Mouse (Mus musculus): ENCODE measurements around the gene Dph5. TPM values are rescaled to one million over a fixed set of nuclear protein-coding genes. Genes with fewer than 3 reads are reported as not detected.
"Not testable (repeated sequence)": the region's sequence is repeated elsewhere in the genome, so short reads cannot be mapped to it uniquely, and the experiment has no call there.

Gene Dph5
- polyA plus RNA-seq, 1 experiment from 2014 or later: 15.4 TPM

GRCm38 (mm10) chr3:115893166-115893565 is 5.5 kb downstream of the Dph5 start:
- Histone ChIP-seq H3K36me3 (replicated peaks) (peaks cover 22% of the 10 kb centered on the region), H3K9me3 (replicated peaks) (no peaks in the 10 kb centered on the region), H3K4me1 (replicated peaks) (peaks cover 7% of the 10 kb centered on the region), H3K4me2 (no peak overlapping the region), H3K27me3 (no peaks in the 10 kb centered on the region), H3K27ac (replicated peaks) (no peak overlapping the region), H3K4me3 (replicated peaks) (no peak overlapping the region), H3K9ac (no peak overlapping the region)
- WGBS (ENCODE audit: insufficient replicate concordance): 73% methylated on average over 2 of the region's 2 CpGs
- no peak for ATAC-seq (ENCODE audit: insufficient read depth)

- ATAC-seq (ENCODE audit: insufficient read depth): no peak
- H3K36me3 ChIP-seq (replicated peaks): peaks cover 39% of the 10 kb centered on the region
- H3K27ac ChIP-seq (replicated peaks): no peak overlapping the region
- 79% methylated on average over 3 of the region's 3 CpGs for WGBS (ENCODE audit: insufficient replicate concordance)
- H3K4me1 ChIP-seq (replicated peaks): no peaks in the 10 kb centered on the region
- no peak overlapping the region for H3K4me2 ChIP-seq
- no peaks in the 10 kb centered on the region for H3K27me3 ChIP-seq
- H3K9me3 ChIP-seq (replicated peaks): no peaks in the 10 kb centered on the region
- H3K4me3 ChIP-seq (replicated peaks): no peak overlapping the region
- no peak overlapping the region for H3K9ac ChIP-seq
Observed at GRCm38 (mm10) chr3:115898354-115898948, 10.8 kb downstream of the Dph5 start.

GRCm38 (mm10) chr3:115902301-115902956 is 14.8 kb downstream of the Dph5 start:
- ATAC-seq (ENCODE audit: insufficient read depth): 0 out of 2 replicates have a peak, but pooled peaks have one; percentile 37
- Histone ChIP-seq H3K4me1 (replicated peaks) (no peaks in the 10 kb centered on the region), H3K9ac (no peak overlapping the region), H3K27me3 (no peaks in the 10 kb centered on the region), H3K9me3 (replicated peaks) (no peaks in the 10 kb centered on the region), H3K4me3 (replicated peaks) (no peak overlapping the region), H3K27ac (replicated peaks) (0 out of 2 replicates have a peak overlapping the region, but pooled peaks have one; percentile 14), H3K36me3 (replicated peaks) (peaks cover 42% of the 10 kb centered on the region), H3K4me2 (no peak overlapping the region)
- WGBS (ENCODE audit: insufficient replicate concordance): 55% methylated on average over 9 of the region's 9 CpGs

GRCm38 (mm10) chr3:115905067-115905466 is 17.4 kb downstream of the Dph5 start:
- peaks cover 43% of the 10 kb centered on the region for H3K36me3 ChIP-seq (replicated peaks)
- H3K4me3 ChIP-seq (replicated peaks): no peak overlapping the region
- H3K9me3 ChIP-seq (replicated peaks): no peaks in the 10 kb centered on the region
- no peak for ATAC-seq (ENCODE audit: insufficient read depth)
- WGBS (ENCODE audit: insufficient replicate concordance): 82% methylated on average over 3 of the region's 3 CpGs
- no peak overlapping the region for H3K27ac ChIP-seq (replicated peaks)
- no peaks in the 10 kb centered on the region for H3K27me3 ChIP-seq
- no peak overlapping the region for H3K4me2 ChIP-seq
- no peak overlapping the region for H3K9ac ChIP-seq
- H3K4me1 ChIP-seq (replicated peaks): no peaks in the 10 kb centered on the region

GRCm38 (mm10) chr3:115905567-115905966 is 17.9 kb downstream of the Dph5 start:
- WGBS (ENCODE audit: insufficient replicate concordance): 82% methylated on average over 4 of the region's 4 CpGs
- Histone ChIP-seq H3K4me3 (replicated peaks) (no peak overlapping the region), H3K36me3 (replicated peaks) (peaks cover 43% of the 10 kb centered on the region), H3K27ac (replicated peaks) (no peak overlapping the region), H3K27me3 (no peaks in the 10 kb centered on the region), H3K4me2 (no peak overlapping the region), H3K4me1 (replicated peaks) (no peaks in the 10 kb centered on the region), H3K9ac (no peak overlapping the region), H3K9me3 (replicated peaks) (no peaks in the 10 kb centered on the region)
- no peak for ATAC-seq (ENCODE audit: insufficient read depth)

GRCm38 (mm10) chr3:115907406-115907805 is 19.8 kb downstream of the Dph5 start:
- not testable (repeated sequence) for H3K4me3 ChIP-seq (replicated peaks); ATAC-seq (ENCODE audit: insufficient read depth); H3K4me1 ChIP-seq (replicated peaks); H3K27me3 ChIP-seq; H3K9ac ChIP-seq; H3K4me2 ChIP-seq; H3K9me3 ChIP-seq (replicated peaks); H3K27ac ChIP-seq (replicated peaks)
- 84% methylated on average over 10 of the region's 11 CpGs for WGBS (ENCODE audit: insufficient replicate concordance)
- H3K36me3 ChIP-seq (replicated peaks): peaks cover 31% of the 10 kb centered on the region

- peak; percentile 40 for ATAC-seq (ENCODE audit: insufficient read depth)
- Histone ChIP-seq H3K27ac (replicated peaks) (no peak overlapping the region), H3K4me2 (no peak overlapping the region), H3K4me1 (replicated peaks) (no peaks in the 10 kb centered on the region), H3K27me3 (no peaks in the 10 kb centered on the region), H3K36me3 (replicated peaks) (peaks cover 28% of the 10 kb centered on the region), H3K9ac (no peak overlapping the region), H3K4me3 (replicated peaks) (no peak overlapping the region), H3K9me3 (replicated peaks) (no peaks in the 10 kb centered on the region)
- 74% methylated on average over 4 of the region's 4 CpGs for WGBS (ENCODE audit: insufficient replicate concordance)
Observed at GRCm38 (mm10) chr3:115924401-115925190, 37.0 kb downstream of the Dph5 start.

DNA sequence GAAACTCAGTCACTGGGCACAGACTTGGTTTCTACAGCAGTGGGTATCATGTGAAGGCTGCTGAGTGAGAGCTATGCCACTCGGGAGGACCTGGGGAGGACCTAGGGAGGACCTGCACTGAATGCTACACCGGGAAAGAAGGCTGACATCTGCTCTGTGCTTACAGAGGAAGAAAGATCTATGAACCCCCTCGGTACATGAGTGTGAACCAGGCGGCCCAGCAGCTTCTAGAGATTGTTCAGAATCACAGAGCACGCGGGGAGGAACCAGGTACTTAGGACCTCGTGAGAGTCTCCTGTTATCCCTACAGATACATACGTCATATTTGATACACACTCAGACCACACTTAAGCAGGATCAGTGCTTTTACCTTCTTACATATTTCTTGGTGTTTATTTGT is 38.9 kb downstream of the Dph5 start:
- H3K4me2 ChIP-seq: no peak overlapping the region
- 78% methylated on average over 8 of the region's 8 CpGs for WGBS (ENCODE audit: insufficient replicate concordance)
- no peak for ATAC-seq (ENCODE audit: insufficient read depth)
- H3K4me1 ChIP-seq (replicated peaks): no peaks in the 10 kb centered on the region
- peaks cover 34% of the 10 kb centered on the region for H3K36me3 ChIP-seq (replicated peaks)
- no peaks in the 10 kb centered on the region for H3K27me3 ChIP-seq
- H3K9ac ChIP-seq: no peak overlapping the region
- no peaks in the 10 kb centered on the region for H3K9me3 ChIP-seq (replicated peaks)
- no peak overlapping the region for H3K27ac ChIP-seq (replicated peaks)
- no peak overlapping the region for H3K4me3 ChIP-seq (replicated peaks)

DNA sequence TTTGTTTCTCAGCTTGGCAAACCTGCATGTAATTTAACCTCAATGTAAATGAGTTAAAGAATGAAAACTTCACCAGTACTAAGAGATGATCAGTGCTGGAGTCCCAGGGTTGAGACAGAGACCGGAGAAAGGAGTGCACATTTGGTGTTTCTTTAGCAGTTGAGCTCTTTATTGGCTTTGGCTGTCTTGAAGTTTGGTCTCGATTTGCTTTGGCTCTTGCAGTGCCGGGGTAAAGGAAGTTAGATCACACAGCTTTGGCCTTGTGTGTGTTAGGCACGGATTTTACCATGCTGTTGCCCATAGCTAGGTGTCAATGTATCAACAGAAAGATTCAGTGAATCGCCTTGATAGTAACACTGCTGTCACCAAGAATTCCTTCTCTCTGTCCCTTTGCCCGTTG is 44.1 kb downstream of the Dph5 start:
- 70% methylated on average over 6 of the region's 6 CpGs for WGBS (ENCODE audit: insufficient replicate concordance)
- Histone ChIP-seq H3K9ac (no peak overlapping the region), H3K27ac (replicated peaks) (no peak overlapping the region), H3K4me2 (no peak overlapping the region), H3K9me3 (replicated peaks) (no peaks in the 10 kb centered on the region), H3K27me3 (no peaks in the 10 kb centered on the region), H3K4me3 (replicated peaks) (no peak overlapping the region), H3K36me3 (replicated peaks) (peaks cover 26% of the 10 kb centered on the region), H3K4me1 (replicated peaks) (no peaks in the 10 kb centered on the region)
- no peak for ATAC-seq (ENCODE audit: insufficient read depth)

DNA sequence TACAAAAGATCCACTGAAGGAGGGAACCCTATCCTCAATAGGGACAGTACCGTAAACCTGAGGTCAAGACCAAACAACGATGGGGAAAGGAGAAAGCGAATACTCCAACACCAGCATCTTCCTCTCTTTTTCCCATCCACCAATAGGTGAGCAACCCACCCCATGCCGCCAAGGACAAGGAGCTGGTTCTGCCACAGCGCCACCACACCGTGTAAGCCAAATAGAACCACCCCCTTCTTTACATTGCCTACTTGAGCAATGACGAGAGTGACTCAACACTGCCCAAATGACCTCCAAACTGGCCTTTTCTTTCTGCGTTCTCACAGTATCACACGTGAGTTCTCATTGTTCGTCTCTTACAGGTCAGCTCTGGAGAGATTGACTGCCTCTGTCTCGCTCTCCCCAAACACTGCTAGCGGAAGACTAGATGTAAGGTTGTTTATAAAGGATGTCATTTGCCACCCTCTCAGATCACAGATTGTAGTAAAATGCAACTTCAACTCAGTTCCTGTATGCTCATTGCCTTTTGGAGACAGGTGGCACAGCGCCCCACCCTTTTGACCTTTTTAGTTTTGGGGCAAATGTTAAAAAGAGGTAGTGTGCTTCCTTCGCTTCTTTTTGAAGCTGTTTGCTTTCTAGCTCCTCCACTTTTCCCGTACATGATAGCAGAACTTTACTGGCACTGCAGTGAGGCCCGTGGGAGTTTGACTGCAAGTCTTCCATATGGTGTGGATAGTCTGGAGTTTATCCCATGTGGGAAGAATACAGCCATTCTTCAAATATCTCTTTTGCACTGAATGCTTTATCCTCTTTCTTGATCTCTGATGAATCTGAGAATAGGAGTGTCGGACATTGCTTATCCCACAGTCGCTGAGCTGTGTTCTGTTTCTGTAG is 45.9 kb downstream of the Dph5 start:
- no peak for ATAC-seq (ENCODE audit: insufficient read depth)
- Histone ChIP-seq H3K9ac (no peak overlapping the region), H3K4me1 (replicated peaks) (no peaks in the 10 kb centered on the region), H3K9me3 (replicated peaks) (no peaks in the 10 kb centered on the region), H3K27ac (replicated peaks) (no peak overlapping the region), H3K4me3 (replicated peaks) (no peak overlapping the region), H3K4me2 (no peak overlapping the region), H3K36me3 (replicated peaks) (peaks cover 13% of the 10 kb centered on the region), H3K27me3 (no peaks in the 10 kb centered on the region)
- WGBS (ENCODE audit: insufficient replicate concordance): 79% methylated on average over 18 of the region's 18 CpGs
